Mouse (Mus musculus) E14TG2a.4 (cell line): ENCODE measurements around the gene Dbh.

ENCODE experiments used
- CTCF ChIP-seq: conservative IDR thresholded peaks from 2 replicates; pipeline ENCODE4 v1.5.1; 2014; ENCODE audit warnings: low read length
- NANOG ChIP-seq: IDR thresholded peaks from 2 replicates; pipeline ENCODE4 v1.6.1; 2014; ENCODE audit warnings: borderline replicate concordance, low read length, mixed read lengths

- TF ChIP-seq CTCF, result no peak
- no peak for TF ChIP-seq NANOG
These were observed 16.9 kb downstream of the Dbh start for GRCm38 (mm10) chr2:27181907-27182306.
